Mouse (Mus musculus) liver, adult 2 months (tissue): ENCODE results near the gene Rpl38. TPM values are rescaled to one million over a fixed set of nuclear protein-coding genes. Genes with fewer than 3 reads are reported as not detected.
A peak's percentile ranks its signal among the peaks of the same experiment; 100 is the strongest.

Experiments
- DNase-seq: peaks from one replicate; pipeline ENCODE4 v3.0.0-alpha.2; 2011; ENCODE audit warnings: low read depth, low spot score; ENCODE audit errors: extremely low read depth
- H3K27ac ChIP-seq: fragments of 200-500 bp; replicated peaks from 2 replicates; pipeline ENCODE4 v1.5.1; 2012; ENCODE audit warnings: low read depth, mild to moderate bottlenecking, control low read depth, inconsistent platforms, low read length; ENCODE audit not compliant: insufficient read depth
- H3K27me3 ChIP-seq: fragments of 200-500 bp; 2 replicates; pipeline ENCODE4 v1.6.1; 2012; ENCODE audit warnings: mild to moderate bottlenecking, moderate library complexity, low read length, inconsistent platforms; ENCODE audit not compliant: control insufficient read depth, insufficient read depth
- H3K36me3 ChIP-seq: fragments of 200-500 bp; 2 replicates; pipeline ENCODE4 v1.6.1; 2012; ENCODE audit warnings: low read length, inconsistent platforms; ENCODE audit not compliant: control insufficient read depth, insufficient read depth
- H3K4me1 ChIP-seq: fragments of 200-500 bp; 2 replicates; pipeline ENCODE4 v1.6.1; 2011; ENCODE audit warnings: low read length; ENCODE audit not compliant: control insufficient read depth, insufficient read depth
- H3K4me3 ChIP-seq: fragments of 200-500 bp; 2 replicates; pipeline ENCODE4 v1.5.1; 2011; ENCODE audit warnings: low read depth, mild to moderate bottlenecking, control low read depth, low read length, moderate library complexity; ENCODE audit not compliant: insufficient read depth
- H3K79me2 ChIP-seq: fragments of 200-500 bp; 2 replicates; pipeline ENCODE4 v1.6.1; 2012; ENCODE audit warnings: inconsistent platforms, mild to moderate bottlenecking, low read length, moderate library complexity; ENCODE audit not compliant: control insufficient read depth, insufficient read depth
- H3K9ac ChIP-seq: fragments of 200-500 bp; 2 replicates; pipeline ENCODE4 v1.6.1; 2012; ENCODE audit warnings: low read depth, mild to moderate bottlenecking, control low read depth, inconsistent platforms, low read length
- CTCF ChIP-seq: fragments of 200-500 bp; IDR thresholded peaks from 2 replicates; pipeline ENCODE4 v1.5.1; 2011; ENCODE audit warnings: low read depth, low read length, control low read depth
- POLR2A ChIP-seq: fragments of 200-500 bp; IDR thresholded peaks from 2 replicates; pipeline ENCODE4 v1.6.1; 2011; ENCODE audit warnings: low read length, control low read depth; ENCODE audit not compliant: insufficient read depth; ENCODE audit errors: extremely low read depth
- WGBS: fragments of 180-500 bp; shearing (Covaris S2); methylation state at CpG from one replicate; pipeline ENCODE4 v1.1.7; 2018; 5-methylcytosine and 5-hydroxymethylcytosine counted together
- polyA plus RNA-seq: library from polyadenylated mRNA; depleted of rRNA; stranded (reverse); fragments of >200 nt; gene quantifications from 2 replicates; pipeline ENCODE4 v1.2.3, GENCODE M21; 2012
- total RNA-seq: library from RNA; depleted of rRNA; stranded (reverse); fragments of >200 nt; gene quantifications from 2 replicates; pipeline ENCODE4 v1.2.3, GENCODE M21; 2014

Gene Rpl38
- total and polyA plus RNA-seq, 2 experiments: 258 to 1,006 TPM

GRCm38 (mm10) chr11:114657737-114658136 lies 10.6 kb upstream of the Rpl38 start:
- no peaks in the 10 kb centered on the region for H3K79me2 ChIP-seq
- TF ChIP-seq POLR2A: no peak
- TF ChIP-seq CTCF: peak; percentile 81
- no peaks in the 10 kb centered on the region for H3K4me1 ChIP-seq
- H3K4me3 ChIP-seq: no peak overlapping the region
- no peak overlapping the region for H3K9ac ChIP-seq
- H3K27me3 ChIP-seq: no peaks in the 10 kb centered on the region
- no peak for DNase-seq
- WGBS: 19% methylated on average over 7 of the region's 7 CpGs
- no peaks in the 10 kb centered on the region for H3K36me3 ChIP-seq
- H3K27ac ChIP-seq: no peak overlapping the region

- H3K4me1 ChIP-seq: no peaks in the 10 kb centered on the region
- H3K79me2 ChIP-seq: no peaks in the 10 kb centered on the region
- no peak for DNase-seq
- H3K36me3 ChIP-seq: no peaks in the 10 kb centered on the region
- TF ChIP-seq POLR2A: no peak
- no peak for TF ChIP-seq CTCF
- no peak overlapping the region for H3K9ac ChIP-seq
- no peak overlapping the region for H3K27ac ChIP-seq
- no peaks in the 10 kb centered on the region for H3K27me3 ChIP-seq
- 89% methylated on average over 14 of the region's 14 CpGs for WGBS
- no peak overlapping the region for H3K4me3 ChIP-seq
Measured at GRCm38 (mm10) chr11:114662161-114662560, 6.2 kb upstream of the Rpl38 start.

GRCm38 (mm10) chr11:114662746-114663362 lies 5.5 kb upstream of the Rpl38 start:
- Histone ChIP-seq H3K79me2 (no peaks in the 10 kb centered on the region), H3K4me1 (no peaks in the 10 kb centered on the region), H3K9ac (no peak overlapping the region), H3K27ac (no peak overlapping the region), H3K4me3 (no peak overlapping the region), H3K36me3 (no peaks in the 10 kb centered on the region), H3K27me3 (no peaks in the 10 kb centered on the region)
- no peak for DNase-seq
- TF ChIP-seq CTCF: peak; percentile 81
- TF ChIP-seq POLR2A: no peak
- 35% methylated on average over 6 of the region's 6 CpGs for WGBS

GRCm38 (mm10) chr11:114664164-114664563 lies 4.2 kb upstream of the Rpl38 start:
- DNase-seq: no peak
- H3K27ac ChIP-seq: no peak overlapping the region
- H3K4me1 ChIP-seq: no peaks in the 10 kb centered on the region
- H3K36me3 ChIP-seq: no peaks in the 10 kb centered on the region
- WGBS: 74% methylated on average over 7 of the region's 7 CpGs
- H3K27me3 ChIP-seq: no peaks in the 10 kb centered on the region
- H3K9ac ChIP-seq: no peak overlapping the region
- no peak overlapping the region for H3K4me3 ChIP-seq
- 0 out of 2 replicates have a peak, but pooled peaks cover under 1% of the 10 kb centered on the region for H3K79me2 ChIP-seq
- TF ChIP-seq POLR2A: no peak
- TF ChIP-seq CTCF: no peak

- H3K27me3 ChIP-seq: no peaks in the 10 kb centered on the region
- 52% methylated on average over 2 of the region's 2 CpGs for WGBS
- no peak overlapping the region for H3K27ac ChIP-seq
- peaks cover 4% of the 10 kb centered on the region for H3K4me1 ChIP-seq
- H3K36me3 ChIP-seq: no peaks in the 10 kb centered on the region
- peaks cover 2% of the 10 kb centered on the region; the same call in 1 of the 2 replicates for H3K79me2 ChIP-seq
- H3K4me3 ChIP-seq: no peak overlapping the region
- DNase-seq: no peak
- TF ChIP-seq POLR2A (no peak), CTCF (no peak)
- no peak overlapping the region for H3K9ac ChIP-seq
Measured at GRCm38 (mm10) chr11:114665463-114665862, 2.9 kb upstream of the Rpl38 start.

GRCm38 (mm10) chr11:114666786-114667185 lies 1.5 kb upstream of the Rpl38 start:
- H3K9ac ChIP-seq: no peak overlapping the region
- TF ChIP-seq POLR2A (no peak), CTCF (no peak)
- H3K4me3 ChIP-seq: no peak overlapping the region
- peaks cover 2% of the 10 kb centered on the region; the same call in 1 of the 2 replicates for H3K79me2 ChIP-seq
- WGBS: 33% methylated on average over 13 of the region's 13 CpGs
- peaks cover 5% of the 10 kb centered on the region; the same call in 1 of the 2 replicates for H3K36me3 ChIP-seq
- no peaks in the 10 kb centered on the region for H3K27me3 ChIP-seq
- H3K27ac ChIP-seq: no peak overlapping the region
- no peak for DNase-seq
- peaks cover 4% of the 10 kb centered on the region for H3K4me1 ChIP-seq
